Mouse (Mus musculus) regulatory T cell (primary cell): ENCODE data around the gene Gucy2e.

Experiments
- in situ Hi-C: fragments of 300-600 bp; cut with MboI, MseI; formaldehyde crosslinking; loops from one replicate; pipeline ENCODE4 v1.15.1; 2025; ENCODE audit warnings: high pct_unique_total_duplicates

The Gucy2e gene

GRCm38 (mm10) chr11:69178525-69178924 lies 58.3 kb downstream of the Gucy2e start:
- in situ Hi-C loops, result no loop called here

- in situ Hi-C loops, result no loop called here
These were observed 62.1 kb downstream of the Gucy2e start for GRCm38 (mm10) chr11:69174722-69175121.

DNA sequence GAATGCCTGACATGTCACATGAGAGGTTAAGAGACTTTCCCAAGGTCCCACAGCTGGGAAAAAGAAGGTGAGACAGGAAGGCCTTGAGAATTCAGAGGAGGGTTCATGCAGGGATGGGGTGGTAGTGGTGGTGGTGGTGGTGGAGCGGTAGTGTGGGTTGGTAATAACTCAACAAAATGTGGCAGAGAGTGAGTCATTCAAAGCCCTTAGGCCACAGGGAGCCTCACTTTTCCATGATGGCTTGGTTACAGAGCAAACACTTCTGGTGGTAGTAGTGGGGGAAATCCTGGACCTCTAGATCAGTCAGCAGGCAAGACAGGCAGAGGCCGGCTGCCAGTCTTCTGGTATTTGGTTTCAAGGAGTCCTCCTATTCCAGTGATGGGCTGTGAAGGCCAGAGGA lies 64.2 kb downstream of the Gucy2e start:
- in situ Hi-C loops, result no loop called here

GRCm38 (mm10) chr11:69171626-69172025 lies 65.2 kb downstream of the Gucy2e start:
- in situ Hi-C loops, result no loop called here

- in situ Hi-C loops, result no loop called here
These were observed 67.5 kb downstream of the Gucy2e start for GRCm38 (mm10) chr11:69169313-69169712.
